Mouse (Mus musculus) left cerebral cortex, adult 2 months (tissue): ENCODE results near the gene Tbl1x. TPM values are rescaled to one million over a fixed set of nuclear protein-coding genes. Genes with fewer than 3 reads are reported as not detected.

Experiments used
- DNase-seq, 2 experiments: peaks; one replicate each; pipeline ENCODE4 v3.0.0; 2021 to 2022; ENCODE audit warnings: low spot score in 2 of 2, mixed read lengths in 1 of 2; ENCODE audit errors: extremely low spot score in 1 of 2
- H3K27ac ChIP-seq: fragments of 200-600 bp; 2 replicates; pipeline ENCODE4 v1.8.1; 2022
- H3K4me3 ChIP-seq: fragments of 200-600 bp; 2 replicates; pipeline ENCODE4 v1.8.1; 2022
- CTCF ChIP-seq: fragments of 200-600 bp; IDR thresholded peaks from 2 replicates; pipeline ENCODE4 v1.8.1; 2022; ENCODE audit warnings: antibody characterized with exemption, mild to moderate bottlenecking, moderate library complexity
- intact Hi-C: fragments of 180-260 bp; cut with DNase I; formaldehyde crosslinking; loops from one replicate; pipeline ENCODE4 v1.15.1; 2025
- total RNA-seq, 2 experiments: library from RNA; stranded (reverse); gene quantifications; 2 replicates each; pipeline ENCODE4 v1.2.3; 2021

Tbl1x gene
- total RNA-seq, 2 experiments from 2014 or later = 49.6 TPM

DNA sequence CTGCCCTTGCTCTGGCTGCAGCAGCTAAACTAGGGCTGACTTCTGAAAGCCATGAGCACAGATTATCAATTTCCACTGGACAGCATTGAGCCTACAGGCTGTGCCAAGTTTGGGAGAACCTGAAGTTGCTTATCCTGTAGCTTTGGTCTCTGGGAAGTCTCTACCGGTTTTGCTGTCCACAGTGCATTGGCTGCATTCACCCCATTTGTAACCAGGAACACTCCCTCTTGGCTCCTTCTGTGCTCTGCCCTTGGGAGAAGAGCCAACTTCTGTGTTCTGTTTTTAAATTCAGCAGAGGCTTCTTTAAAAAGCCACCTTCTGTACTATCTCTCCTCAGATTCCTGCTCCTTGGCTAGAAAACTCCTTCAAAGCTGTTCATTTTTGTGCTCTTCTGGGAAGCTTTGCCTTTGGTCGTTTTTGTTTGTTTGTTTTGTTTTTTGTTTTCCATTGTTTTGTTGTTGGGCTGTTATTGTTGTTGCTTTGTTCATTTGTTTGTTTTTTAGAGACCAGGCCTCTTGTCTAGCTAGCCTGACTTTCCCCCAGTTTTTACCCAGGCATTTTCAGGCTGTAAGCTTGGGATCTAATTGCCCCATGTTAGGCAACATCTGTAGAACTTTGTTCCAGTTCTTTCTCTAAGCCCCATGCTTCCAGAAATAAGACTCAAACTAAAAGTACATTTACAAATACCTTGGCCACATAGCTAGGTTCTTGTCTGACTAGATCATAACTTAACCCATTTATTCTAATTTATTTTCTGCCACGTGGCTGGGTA, 159.2 kb downstream of the Tbl1x start:
- DNase-seq = no peak
- Histone ChIP-seq H3K4me3 (no peak overlapping the region), H3K27ac (no peak overlapping the region)
- TF ChIP-seq CTCF = no peak
- intact Hi-C loops = no loop called here
